Mouse (Mus musculus): Measurements from ENCODE around the gene Emp3. TPM values are rescaled to one million over a fixed set of nuclear protein-coding genes. Genes with fewer than 3 reads are reported as not detected.

The Emp3 gene
- total and polyA plus RNA-seq, 2 experiments from 2014 or later = 15.3 to 45.2 TPM

- ATAC-seq (peak; percentile 89), DNase-seq (ENCODE audit: low spot score) (peak; percentile 94)
- Histone ChIP-seq H3K4me2 (ENCODE audit: low read depth, low read length) (peak overlapping the region; percentile 54), H3K36me3 (ENCODE audit: insufficient read depth, low read length) (no peaks in the 10 kb centered on the region; the same call in 1 of the 2 replicates), H3K9ac (replicated peaks; ENCODE audit: low read length) (peak overlapping the region; percentile 43), H3K27ac (peak overlapping the region; percentile 87), H3K4me3 (ENCODE audit: low read length) (peak overlapping the region; percentile 15), H3K27me3 (ENCODE audit: insufficient read depth, low read length) (no peaks in the 10 kb centered on the region), H3K4me1 (ENCODE audit: insufficient read depth, low read length) (peaks cover 16% of the 10 kb centered on the region; the same call in 1 of the 2 replicates), H3K9me3 (ENCODE audit: low read length) (no peaks in the 10 kb centered on the region)
- TF ChIP-seq CTCF (IDR thresholded peaks at IDR 0.05; ENCODE audit: low read depth) = no peak
- WGBS = 27% methylated on average over 26 of the region's 26 CpGs
Measured at GRCm38 (mm10) chr7:45916056-45917003, 4.9 kb downstream of the Emp3 start.

- Histone ChIP-seq H3K9ac (replicated peaks; ENCODE audit: low read length) (no peak overlapping the region), H3K27me3 (ENCODE audit: insufficient read depth, low read length) (no peaks in the 10 kb centered on the region), H3K4me3 (ENCODE audit: low read length) (no peak overlapping the region), H3K4me2 (ENCODE audit: low read depth, low read length) (no peak overlapping the region), H3K9me3 (ENCODE audit: low read length) (no peaks in the 10 kb centered on the region), H3K36me3 (ENCODE audit: insufficient read depth, low read length) (no peaks in the 10 kb centered on the region; the same call in 1 of the 2 replicates), H3K27ac (no peak overlapping the region), H3K4me1 (ENCODE audit: insufficient read depth, low read length) (peaks cover 16% of the 10 kb centered on the region; the same call in 1 of the 2 replicates)
- WGBS = 94% methylated on average over 5 of the region's 5 CpGs
- TF ChIP-seq CTCF (IDR thresholded peaks at IDR 0.05; ENCODE audit: low read depth) = no peak
- no peak for ATAC-seq
- no peak for DNase-seq (ENCODE audit: low spot score)
Measured at GRCm38 (mm10) chr7:45915011-45915410, 6.2 kb downstream of the Emp3 start.

- Histone ChIP-seq H3K27me3 (ENCODE audit: insufficient read depth, low read length) (no peaks in the 10 kb centered on the region), H3K4me1 (ENCODE audit: insufficient read depth, low read length) (peaks cover 16% of the 10 kb centered on the region; the same call in 1 of the 2 replicates), H3K4me2 (ENCODE audit: low read depth, low read length) (no peak overlapping the region), H3K9me3 (ENCODE audit: low read length) (no peaks in the 10 kb centered on the region), H3K4me3 (ENCODE audit: low read length) (no peak overlapping the region), H3K9ac (replicated peaks; ENCODE audit: low read length) (no peak overlapping the region), H3K27ac (no peak overlapping the region), H3K36me3 (ENCODE audit: insufficient read depth, low read length) (peaks cover 8% of the 10 kb centered on the region; the same call in 1 of the 2 replicates)
- TF ChIP-seq CTCF (IDR thresholded peaks at IDR 0.05; ENCODE audit: low read depth) = no peak
- no peak for ATAC-seq
- WGBS = 84% methylated on average over 6 of the region's 6 CpGs
- DNase-seq (ENCODE audit: low spot score) = no peak
Measured at GRCm38 (mm10) chr7:45914067-45914466, 7.1 kb downstream of the Emp3 start.

DNA sequence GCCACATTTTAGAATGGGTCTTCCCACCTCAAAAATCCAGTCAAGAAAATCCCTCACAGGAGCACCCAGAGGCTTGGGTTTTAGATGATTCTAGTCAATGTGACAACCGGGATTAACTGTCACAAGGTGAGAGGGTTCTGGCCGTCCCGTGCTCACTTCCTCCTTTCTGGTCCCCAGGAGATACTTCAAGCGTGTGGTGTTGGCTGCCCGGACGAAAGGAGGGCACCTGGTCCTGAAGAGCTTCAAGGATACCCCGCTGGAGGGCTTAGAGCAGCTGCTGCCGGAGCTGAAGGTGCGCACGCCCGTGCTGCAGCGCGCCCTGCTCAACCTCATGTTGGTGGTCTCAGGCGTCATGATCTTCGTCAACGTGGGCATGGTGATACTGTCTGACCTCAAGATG lies 12.1 kb downstream of the Emp3 start:
- DNase-seq (ENCODE audit: low spot score) (no peak), ATAC-seq (no peak)
- H3K9me3 ChIP-seq (ENCODE audit: low read length) = no peaks in the 10 kb centered on the region
- H3K9ac ChIP-seq (replicated peaks; ENCODE audit: low read length) = no peak overlapping the region
- peaks cover 8% of the 10 kb centered on the region; the same call in 1 of the 2 replicates for H3K36me3 ChIP-seq (ENCODE audit: insufficient read depth, low read length)
- no peak overlapping the region for H3K27ac ChIP-seq
- H3K4me2 ChIP-seq (ENCODE audit: low read depth, low read length) = no peak overlapping the region
- WGBS = 95% methylated on average over 16 of the region's 16 CpGs
- H3K27me3 ChIP-seq (ENCODE audit: insufficient read depth, low read length) = no peaks in the 10 kb centered on the region
- H3K4me3 ChIP-seq (ENCODE audit: low read length) = no peak overlapping the region
- no peaks in the 10 kb centered on the region for H3K4me1 ChIP-seq (ENCODE audit: insufficient read depth, low read length)
- no peak for TF ChIP-seq CTCF (IDR thresholded peaks at IDR 0.05; ENCODE audit: low read depth)

- DNase-seq (ENCODE audit: low spot score) (no peak), ATAC-seq (no peak)
- Histone ChIP-seq H3K27ac (no peak overlapping the region), H3K36me3 (ENCODE audit: insufficient read depth, low read length) (peaks cover 8% of the 10 kb centered on the region; the same call in 1 of the 2 replicates), H3K9me3 (ENCODE audit: low read length) (no peaks in the 10 kb centered on the region), H3K9ac (replicated peaks; ENCODE audit: low read length) (no peak overlapping the region), H3K4me3 (ENCODE audit: low read length) (no peak overlapping the region), H3K4me1 (ENCODE audit: insufficient read depth, low read length) (no peaks in the 10 kb centered on the region), H3K4me2 (ENCODE audit: low read depth, low read length) (no peak overlapping the region), H3K27me3 (ENCODE audit: insufficient read depth, low read length) (no peaks in the 10 kb centered on the region)
- no peak for TF ChIP-seq CTCF (IDR thresholded peaks at IDR 0.05; ENCODE audit: low read depth)
Measured at GRCm38 (mm10) chr7:45908384-45908783, 12.8 kb downstream of the Emp3 start.

GRCm38 (mm10) chr7:45906622-45907021 lies 14.6 kb downstream of the Emp3 start:
- Histone ChIP-seq H3K9ac (replicated peaks; ENCODE audit: low read length) (no peak overlapping the region), H3K36me3 (ENCODE audit: insufficient read depth, low read length) (peaks cover 8% of the 10 kb centered on the region; the same call in 1 of the 2 replicates), H3K9me3 (ENCODE audit: low read length) (no peaks in the 10 kb centered on the region), H3K4me3 (ENCODE audit: low read length) (no peak overlapping the region), H3K27ac (no peak overlapping the region), H3K4me1 (ENCODE audit: insufficient read depth, low read length) (no peaks in the 10 kb centered on the region), H3K27me3 (ENCODE audit: insufficient read depth, low read length) (no peaks in the 10 kb centered on the region), H3K4me2 (ENCODE audit: low read depth, low read length) (no peak overlapping the region)
- DNase-seq (ENCODE audit: low spot score) = no peak
- ATAC-seq = no peak
- no peak for TF ChIP-seq CTCF (IDR thresholded peaks at IDR 0.05; ENCODE audit: low read depth)
- 91% methylated on average over 9 of the region's 9 CpGs for WGBS
